Mouse (Mus musculus): ENCODE data around the gene Gm21983. TPM values are rescaled to one million over a fixed set of nuclear protein-coding genes. Genes with fewer than 3 reads are reported as not detected.

Gene Gm21983
- polyA plus RNA-seq (2015; fragmentation: Nextera tagmentation; extraction: Ambion mirVana): 0.36 TPM in 1 of 2 replicates, not detected in the other

DNA sequence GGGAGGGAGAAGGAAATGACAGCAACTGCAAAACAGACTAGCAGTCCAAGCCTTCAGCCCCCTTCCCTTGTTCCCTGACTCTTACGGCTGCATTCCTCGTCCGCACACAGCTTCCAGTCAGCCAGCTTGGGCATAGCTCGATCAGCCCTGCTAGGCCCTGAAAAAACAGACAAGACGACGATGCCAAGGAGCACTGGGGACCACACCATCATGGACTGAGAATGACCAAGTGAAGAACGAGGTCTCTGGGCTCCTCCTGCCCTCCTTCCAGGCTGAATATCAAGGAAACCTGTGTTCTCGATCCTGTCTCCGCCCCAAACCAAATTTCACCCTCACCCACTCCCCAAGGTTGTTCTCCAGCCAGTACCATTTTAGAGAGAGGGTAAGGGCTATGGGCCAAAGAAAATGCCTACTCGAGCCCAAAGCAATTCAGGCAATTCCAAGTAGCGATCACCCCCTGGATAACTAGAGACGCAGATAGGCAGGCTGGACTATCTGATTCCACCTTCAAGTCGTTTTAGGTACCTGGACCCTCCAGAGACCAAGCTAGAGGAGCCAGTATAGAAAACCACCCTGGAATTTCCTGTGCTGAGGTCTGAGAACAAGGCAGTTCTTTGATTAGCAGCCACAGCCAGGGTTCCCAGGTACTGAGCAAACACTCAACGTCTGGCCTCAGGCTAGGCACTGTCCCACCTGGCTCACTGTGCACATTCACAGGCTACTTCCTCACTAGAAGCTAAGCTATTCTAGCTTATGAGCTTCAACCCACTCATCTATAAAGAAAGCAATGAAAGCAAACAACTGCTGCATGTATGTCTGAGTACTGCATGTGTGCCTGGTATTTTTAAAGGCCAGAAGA is at the start of gene Gm21983, which contains the start of gene Mia:
Gene Gm21983, minus strand, starts transcription at position 250 of the 859 bp plus-strand sequence.
Gene Mia, minus strand, starts transcription at position 321 of the 859 bp plus-strand sequence.
- H3K9ac ChIP-seq (replicated peaks): 0 out of 2 replicates have a peak within 1 kb of the TSS, but pooled peaks have one; percentile 1
- H3K4me2 ChIP-seq (replicated peaks): no peak within 1 kb of the TSS
- 67% methylated on average over 14 of the region's 14 CpGs for WGBS

DNA sequence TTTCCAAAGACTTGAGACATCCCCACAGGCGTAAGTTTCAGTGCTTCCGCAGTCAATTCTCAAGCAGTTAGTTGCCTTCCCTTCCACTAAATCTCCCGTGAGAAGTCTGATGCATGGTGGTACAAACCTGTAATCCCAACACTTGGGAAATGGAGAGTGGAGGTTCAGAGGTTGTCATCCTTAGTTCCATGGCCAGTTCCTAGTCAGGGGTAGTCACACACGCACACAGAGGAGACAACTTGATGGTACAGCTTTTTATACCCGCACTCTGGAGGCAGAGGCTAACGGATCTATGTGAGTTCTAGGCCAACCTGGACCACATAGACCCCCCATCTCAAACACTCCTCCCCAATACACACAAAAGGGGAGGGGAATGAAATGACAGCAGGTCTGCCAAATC is 48.0 kb upstream of the Gm21983 start:
- peak overlapping the region; percentile 89 for H3K4me3 ChIP-seq (replicated peaks)
- H3K4me1 ChIP-seq (replicated peaks): peaks cover 56% of the 10 kb centered on the region
- WGBS: 15% methylated on average over 6 of the region's 6 CpGs
- no peaks in the 10 kb centered on the region for H3K27me3 ChIP-seq
- no peak for ATAC-seq
- peak overlapping the region; percentile 90 for H3K4me2 ChIP-seq (replicated peaks)
- peak overlapping the region; percentile 94 for H3K9ac ChIP-seq (replicated peaks)
- H3K27ac ChIP-seq: peak overlapping the region; percentile 87
- no peaks in the 10 kb centered on the region for H3K36me3 ChIP-seq
- no peaks in the 10 kb centered on the region for H3K9me3 ChIP-seq

More for the DNA sequence above, at the start of gene Gm21983, which contains the start of gene Mia:
- Histone ChIP-seq H3K9me3 (no peaks in the 10 kb centered on the region), H3K4me1 (replicated peaks) (peaks cover 21% of the 10 kb centered on the region), H3K36me3 (peaks cover 31% of the 10 kb centered on the region), H3K4me3 (replicated peaks) (no peak within 1 kb of the TSS), H3K27ac (peak within 1 kb of the TSS; percentile 88), H3K27me3 (no peaks in the 10 kb centered on the region)
- ATAC-seq: no peak

DNA sequence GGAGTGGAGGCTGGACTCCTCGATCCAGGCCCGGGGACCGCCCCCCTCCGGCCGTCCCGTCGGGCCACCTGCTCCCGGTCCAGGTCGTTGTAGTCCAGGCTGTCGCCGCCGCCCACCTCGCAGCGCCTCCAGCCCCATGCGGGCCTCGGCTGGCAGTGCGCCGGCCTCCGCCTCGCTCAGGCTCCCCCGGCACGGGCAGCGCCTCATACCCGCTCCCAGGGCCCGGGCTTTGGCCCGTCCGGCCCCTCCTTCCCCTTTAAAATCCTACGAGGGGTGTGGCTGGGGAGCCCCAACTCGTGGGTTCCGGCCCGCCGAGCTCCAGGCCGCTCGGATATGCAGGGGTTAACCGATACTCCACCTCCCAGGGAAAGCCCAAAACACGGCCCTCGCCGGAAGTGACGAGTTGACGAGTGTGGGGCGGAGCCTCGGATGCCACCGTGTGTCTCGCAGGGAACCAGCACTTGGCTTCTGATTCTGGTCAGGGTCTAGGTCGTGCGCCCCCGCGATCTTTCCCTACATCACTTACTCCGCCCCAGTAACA is 47.5 kb upstream of the Gm21983 start, which contains the start of gene Itpkc:
Gene Itpkc, minus strand, starts transcription at position 381 of the 541 bp plus-strand sequence.
- WGBS: 1% methylated on average over 49 of the region's 49 CpGs
- H3K9me3 ChIP-seq: no peaks in the 10 kb centered on the region
- peaks cover 56% of the 10 kb centered on the region for H3K4me1 ChIP-seq (replicated peaks)
- no peaks in the 10 kb centered on the region for H3K36me3 ChIP-seq
- peak within 1 kb of the TSS; percentile 90 for H3K4me2 ChIP-seq (replicated peaks)
- no peaks in the 10 kb centered on the region for H3K27me3 ChIP-seq
- ATAC-seq: peak; percentile 78
- H3K9ac ChIP-seq (replicated peaks): peak within 1 kb of the TSS; percentile 94
- peak within 1 kb of the TSS; percentile 87 for H3K27ac ChIP-seq
- peak within 1 kb of the TSS; percentile 89 for H3K4me3 ChIP-seq (replicated peaks)

DNA sequence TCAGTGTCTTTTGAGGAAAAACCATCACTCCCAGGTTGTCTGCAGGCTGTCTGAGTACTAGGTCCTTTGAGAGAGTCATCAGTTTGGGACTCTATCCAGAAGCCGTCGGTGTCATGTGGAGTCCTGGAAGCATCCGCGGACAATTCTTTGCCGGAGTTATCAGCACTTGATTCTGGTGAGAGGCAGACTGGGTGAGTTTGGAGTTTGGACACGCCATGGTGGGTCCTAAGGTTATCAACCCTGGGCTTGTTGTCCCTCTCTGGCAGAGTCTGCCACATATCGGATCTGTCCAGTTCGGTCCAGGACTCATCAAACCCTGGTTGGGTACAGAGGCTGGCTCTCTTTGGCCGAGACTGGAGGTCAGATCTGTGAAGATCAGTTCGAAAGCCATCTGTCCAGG is 46.8 kb upstream of the Gm21983 start:
- ATAC-seq: no peak; the same call in 1 of the 2 replicates
- Histone ChIP-seq H3K4me1 (replicated peaks) (peaks cover 59% of the 10 kb centered on the region), H3K9ac (replicated peaks) (peak overlapping the region; percentile 94), H3K36me3 (no peaks in the 10 kb centered on the region), H3K9me3 (no peaks in the 10 kb centered on the region), H3K4me3 (replicated peaks) (peak overlapping the region; percentile 89), H3K4me2 (replicated peaks) (peak overlapping the region; percentile 90), H3K27ac (peak overlapping the region; percentile 87), H3K27me3 (no peaks in the 10 kb centered on the region)
- WGBS: 3% methylated on average over 10 of the region's 10 CpGs

DNA sequence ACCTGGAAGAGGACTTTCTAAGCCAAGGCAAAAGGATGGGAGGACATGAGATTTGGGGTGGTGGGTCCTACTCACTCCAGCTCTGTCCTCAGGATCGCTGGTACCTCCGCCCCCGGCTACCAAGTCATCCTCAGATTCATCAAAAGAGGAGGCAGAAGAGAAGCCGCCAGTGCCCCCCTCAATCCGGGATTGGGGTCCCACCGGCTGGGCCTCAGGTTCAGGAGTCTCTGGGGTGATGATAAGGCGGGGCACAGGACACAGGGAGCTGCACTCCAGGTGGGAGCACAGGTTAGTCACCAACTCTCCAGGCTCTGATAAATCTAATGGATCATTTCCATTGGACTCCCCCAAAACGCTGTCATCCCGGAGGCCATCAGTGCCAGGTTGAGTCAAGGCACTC is 46.4 kb upstream of the Gm21983 start:
- Histone ChIP-seq H3K4me1 (replicated peaks) (peaks cover 59% of the 10 kb centered on the region), H3K27ac (no peak overlapping the region)

DNA sequence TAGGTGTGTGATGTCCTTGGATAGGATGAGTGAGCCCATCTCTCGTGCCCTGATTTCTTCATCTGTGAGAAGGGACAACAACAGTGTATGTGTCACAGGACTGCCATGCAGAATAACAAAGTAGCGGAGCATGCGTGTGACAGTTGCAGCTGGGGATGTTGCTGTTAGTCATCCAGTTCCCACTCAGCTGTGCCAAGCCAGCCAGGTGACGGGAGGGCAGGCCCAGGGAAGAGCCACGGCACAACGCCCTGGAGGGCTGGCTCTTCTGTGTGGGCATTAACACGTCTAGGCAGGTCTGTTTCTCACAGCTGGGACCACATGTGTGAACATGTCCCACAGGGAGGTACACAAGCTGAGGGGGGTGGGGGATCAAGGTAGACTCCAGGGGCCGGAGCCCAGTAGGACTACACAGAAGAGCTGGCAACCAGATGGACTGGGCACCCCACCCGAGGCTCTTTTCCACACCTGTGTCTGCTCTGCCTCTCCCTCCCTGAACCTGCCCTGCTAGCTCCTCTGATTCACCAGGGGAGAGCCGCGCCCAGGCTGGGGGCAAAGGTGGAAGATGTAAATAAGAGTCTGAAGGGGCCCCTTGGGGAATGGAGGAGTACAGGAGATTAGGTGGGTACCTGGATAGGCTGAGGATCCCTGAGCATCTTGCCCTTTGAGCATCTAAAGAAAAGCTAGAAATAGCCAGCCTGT is 44.1 kb upstream of the Gm21983 start:
- 80% methylated on average over 11 of the region's 11 CpGs for WGBS
- Histone ChIP-seq H3K9ac (replicated peaks) (peak overlapping the region; percentile 94), H3K27me3 (no peaks in the 10 kb centered on the region), H3K4me2 (replicated peaks) (peak overlapping the region; percentile 90), H3K4me3 (replicated peaks) (peak overlapping the region; percentile 89), H3K27ac (no peak overlapping the region), H3K4me1 (replicated peaks) (peaks cover 55% of the 10 kb centered on the region), H3K9me3 (no peaks in the 10 kb centered on the region), H3K36me3 (peaks cover 12% of the 10 kb centered on the region)
- ATAC-seq: no peak

More for the DNA sequence above, 46.4 kb upstream of the Gm21983 start:
- 33% methylated on average over 9 of the region's 9 CpGs for WGBS
- no peaks in the 10 kb centered on the region for H3K36me3 ChIP-seq
- no peak for ATAC-seq
- H3K27me3 ChIP-seq: no peaks in the 10 kb centered on the region
- H3K9me3 ChIP-seq: no peaks in the 10 kb centered on the region
- H3K4me3 ChIP-seq (replicated peaks): peak overlapping the region; percentile 89
- H3K9ac ChIP-seq (replicated peaks): peak overlapping the region; percentile 94
- peak overlapping the region; percentile 90 for H3K4me2 ChIP-seq (replicated peaks)

DNA sequence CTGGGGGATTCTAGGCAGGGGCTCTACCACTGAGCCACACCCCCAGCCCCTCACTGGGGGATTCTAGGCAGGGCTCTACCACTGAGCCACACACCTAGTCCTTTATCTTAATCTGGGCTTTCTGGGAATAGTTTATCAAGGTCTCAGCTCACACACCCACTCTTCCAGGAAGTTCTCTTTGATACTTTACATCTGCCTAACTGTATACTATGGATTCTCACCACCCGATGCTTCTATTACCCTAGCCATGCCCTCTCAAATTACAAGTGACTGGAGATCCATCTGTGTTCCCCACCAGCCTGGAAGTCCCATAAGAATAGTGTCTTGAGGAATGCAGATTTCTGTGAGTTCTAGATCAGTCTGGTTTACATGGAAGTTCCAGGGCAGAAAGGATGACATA is 41.7 kb upstream of the Gm21983 start:
- no peak for ATAC-seq
- H3K27ac ChIP-seq: no peak overlapping the region
- H3K4me3 ChIP-seq (replicated peaks): no peak overlapping the region
- peaks cover 47% of the 10 kb centered on the region for H3K4me1 ChIP-seq (replicated peaks)
- peaks cover 33% of the 10 kb centered on the region for H3K36me3 ChIP-seq
- no peak overlapping the region for H3K9ac ChIP-seq (replicated peaks)
- 88% methylated on average over 1 of the region's 1 CpGs for WGBS
- no peak overlapping the region for H3K4me2 ChIP-seq (replicated peaks)
- no peaks in the 10 kb centered on the region for H3K27me3 ChIP-seq
- no peaks in the 10 kb centered on the region for H3K9me3 ChIP-seq

DNA sequence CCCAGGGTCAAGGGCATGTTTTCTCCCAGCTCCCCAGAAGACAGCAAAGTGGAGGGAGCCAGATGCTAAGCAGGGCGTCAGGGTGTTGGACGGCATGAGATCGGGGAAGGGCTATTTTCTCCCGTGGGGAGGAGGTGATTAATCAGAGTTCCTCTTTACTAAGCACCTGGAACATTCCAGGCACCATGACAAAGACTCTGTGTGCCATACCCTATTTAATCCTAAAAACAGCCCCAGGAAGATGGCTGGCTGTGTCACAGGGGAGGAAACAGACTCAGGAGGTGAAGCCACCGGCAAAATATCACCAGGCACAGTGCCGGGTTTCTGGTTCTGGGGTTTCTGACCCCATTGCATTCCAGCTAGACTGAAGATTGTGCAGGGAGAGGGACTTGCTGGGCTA is 41.1 kb upstream of the Gm21983 start:
- no peak overlapping the region for H3K4me2 ChIP-seq (replicated peaks)
- no peaks in the 10 kb centered on the region for H3K27me3 ChIP-seq
- H3K36me3 ChIP-seq: peaks cover 38% of the 10 kb centered on the region
- 90% methylated on average over 6 of the region's 6 CpGs for WGBS
- no peak overlapping the region for H3K4me3 ChIP-seq (replicated peaks)
- no peak for ATAC-seq
- H3K9ac ChIP-seq (replicated peaks): 0 out of 2 replicates have a peak overlapping the region, but pooled peaks have one; percentile 14
- H3K9me3 ChIP-seq: no peaks in the 10 kb centered on the region
- peaks cover 41% of the 10 kb centered on the region for H3K4me1 ChIP-seq (replicated peaks)
- H3K27ac ChIP-seq: no peak overlapping the region

DNA sequence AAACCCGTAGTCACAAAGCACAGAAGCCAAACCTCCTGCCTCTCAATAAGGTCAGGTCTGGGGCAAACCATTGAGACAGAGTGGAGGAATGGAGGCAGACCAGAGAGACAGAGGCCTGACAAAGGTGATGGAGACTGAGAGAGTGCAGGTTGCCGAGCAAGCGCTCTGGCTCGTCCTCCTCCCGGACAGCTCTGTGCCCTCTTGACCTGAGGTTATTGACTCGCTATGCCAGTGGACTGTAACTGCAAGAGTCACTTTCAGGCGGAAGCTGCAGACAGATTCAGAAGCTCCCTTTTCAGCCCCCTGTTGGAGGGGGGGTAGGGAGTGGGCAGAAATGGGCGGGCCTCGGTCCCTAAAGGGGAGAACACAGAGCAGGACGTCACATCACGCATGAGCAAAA is 39.1 kb upstream of the Gm21983 start:
- Histone ChIP-seq H3K27ac (no peak overlapping the region), H3K27me3 (no peaks in the 10 kb centered on the region), H3K9ac (replicated peaks) (no peak overlapping the region), H3K4me2 (replicated peaks) (no peak overlapping the region), H3K4me3 (replicated peaks) (no peak overlapping the region), H3K9me3 (no peaks in the 10 kb centered on the region), H3K36me3 (peaks cover 55% of the 10 kb centered on the region), H3K4me1 (replicated peaks) (peaks cover 21% of the 10 kb centered on the region)
- WGBS: 75% methylated on average over 11 of the region's 11 CpGs
- ATAC-seq: no peak

DNA sequence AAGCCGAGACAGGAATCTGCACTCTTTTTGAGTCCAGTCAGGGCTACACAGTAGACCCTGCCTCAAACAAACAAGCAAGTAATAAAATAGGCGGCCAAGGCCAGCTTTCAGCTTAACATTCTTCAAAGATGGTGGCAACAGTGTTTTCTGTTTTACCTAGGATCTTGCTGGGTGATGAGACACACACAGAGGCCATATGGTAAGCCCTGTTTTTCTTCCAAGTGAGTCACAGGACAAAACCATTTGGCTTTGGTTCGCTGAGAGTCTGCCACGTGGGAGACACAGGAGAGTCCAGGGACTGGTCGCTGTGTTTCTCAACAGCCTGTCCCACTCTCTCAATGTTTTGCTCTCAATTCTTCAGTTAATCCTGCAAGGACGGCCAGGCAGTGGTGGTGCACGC is 37.7 kb upstream of the Gm21983 start:
- H3K4me2 ChIP-seq (replicated peaks): no peak overlapping the region
- 84% methylated on average over 7 of the region's 7 CpGs for WGBS
- H3K4me1 ChIP-seq (replicated peaks): peaks cover 7% of the 10 kb centered on the region
- no peak overlapping the region for H3K4me3 ChIP-seq (replicated peaks)
- no peak for ATAC-seq
- H3K27ac ChIP-seq: no peak overlapping the region
- no peaks in the 10 kb centered on the region for H3K27me3 ChIP-seq
- peaks cover 64% of the 10 kb centered on the region for H3K36me3 ChIP-seq
- no peaks in the 10 kb centered on the region for H3K9me3 ChIP-seq
- H3K9ac ChIP-seq (replicated peaks): no peak overlapping the region

DNA sequence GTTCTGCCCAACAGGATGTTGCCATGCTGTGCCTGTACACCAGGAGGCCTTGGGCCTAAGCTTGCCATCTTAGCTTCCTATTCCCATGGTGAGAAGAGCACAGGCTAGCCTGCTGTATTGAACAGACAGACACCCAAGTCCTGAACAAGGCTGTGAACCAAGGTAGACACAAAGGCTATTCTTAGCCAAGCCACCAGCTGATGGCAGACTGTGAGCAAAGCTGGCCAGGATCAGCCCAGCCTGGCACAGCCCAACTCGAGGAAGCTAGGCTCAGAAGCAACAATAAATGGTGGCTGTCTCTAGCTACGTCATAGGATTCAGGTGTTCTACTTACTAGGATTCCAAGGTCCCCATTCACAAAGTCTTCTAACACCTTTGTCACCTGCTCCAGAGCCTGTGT is 31.7 kb upstream of the Gm21983 start:
- Histone ChIP-seq H3K27me3 (no peaks in the 10 kb centered on the region), H3K4me3 (replicated peaks) (no peak overlapping the region), H3K4me2 (replicated peaks) (no peak overlapping the region), H3K9me3 (no peaks in the 10 kb centered on the region), H3K9ac (replicated peaks) (no peak overlapping the region), H3K36me3 (peaks cover 92% of the 10 kb centered on the region), H3K27ac (no peak overlapping the region), H3K4me1 (replicated peaks) (no peaks in the 10 kb centered on the region)
- 89% methylated on average over 2 of the region's 2 CpGs for WGBS
- ATAC-seq: no peak
